Mouse (Mus musculus): ENCODE data around the gene Dtymk. TPM values are rescaled to one million over a fixed set of nuclear protein-coding genes. Genes with fewer than 3 reads are reported as not detected.

The Dtymk gene
- polyA plus RNA-seq, 1 experiment from 2014 or later = 179 TPM

DNA sequence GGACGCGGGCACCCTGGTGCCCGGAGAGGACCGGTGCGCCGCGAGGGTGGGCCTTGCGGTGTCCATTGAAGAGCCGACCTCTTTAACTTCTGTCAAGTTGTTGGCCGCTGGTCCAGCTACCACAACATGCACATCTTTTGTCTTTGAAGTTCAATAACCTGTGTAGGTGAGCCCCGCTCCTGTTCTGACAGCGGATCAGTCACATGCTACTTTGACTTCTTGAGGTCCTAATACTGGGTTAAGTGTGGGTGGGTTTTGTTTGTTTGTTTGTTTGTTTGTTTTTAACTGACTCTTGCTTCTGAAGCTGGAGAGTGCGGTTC is 46.5 kb downstream of the Dtymk start:
- Histone ChIP-seq H3K27ac (peak overlapping the region; percentile 94), H3K9me3 (replicated peaks; ENCODE audit: low read length) (no peaks in the 10 kb centered on the region), H3K4me1 (replicated peaks; ENCODE audit: insufficient read depth, low read length) (0 out of 2 replicates have a peak, but pooled peaks cover 3% of the 10 kb centered on the region), H3K4me3 (replicated peaks; ENCODE audit: low read depth, low read length) (peak overlapping the region; percentile 99), H3K9ac (ENCODE audit: low read depth, low read length) (peak overlapping the region; percentile 94), H3K36me3 (ENCODE audit: insufficient read depth, low read length) (peaks cover 5% of the 10 kb centered on the region; the same call in 1 of the 2 replicates), H3K4me2 (ENCODE audit: low read length) (peak overlapping the region; percentile 88), H3K27me3 (ENCODE audit: insufficient read depth, low read length) (no peaks in the 10 kb centered on the region)
- peak; percentile 27 for DNase-seq (ENCODE audit: low spot score)
- no peak for ATAC-seq (replicated peaks; ENCODE audit: low FRiP score, low read depth)
- TF ChIP-seq CTCF (IDR thresholded peaks at IDR 0.05; ENCODE audit: low read depth) = no peak
- 4% methylated on average over 13 of the region's 13 CpGs for WGBS

DNA sequence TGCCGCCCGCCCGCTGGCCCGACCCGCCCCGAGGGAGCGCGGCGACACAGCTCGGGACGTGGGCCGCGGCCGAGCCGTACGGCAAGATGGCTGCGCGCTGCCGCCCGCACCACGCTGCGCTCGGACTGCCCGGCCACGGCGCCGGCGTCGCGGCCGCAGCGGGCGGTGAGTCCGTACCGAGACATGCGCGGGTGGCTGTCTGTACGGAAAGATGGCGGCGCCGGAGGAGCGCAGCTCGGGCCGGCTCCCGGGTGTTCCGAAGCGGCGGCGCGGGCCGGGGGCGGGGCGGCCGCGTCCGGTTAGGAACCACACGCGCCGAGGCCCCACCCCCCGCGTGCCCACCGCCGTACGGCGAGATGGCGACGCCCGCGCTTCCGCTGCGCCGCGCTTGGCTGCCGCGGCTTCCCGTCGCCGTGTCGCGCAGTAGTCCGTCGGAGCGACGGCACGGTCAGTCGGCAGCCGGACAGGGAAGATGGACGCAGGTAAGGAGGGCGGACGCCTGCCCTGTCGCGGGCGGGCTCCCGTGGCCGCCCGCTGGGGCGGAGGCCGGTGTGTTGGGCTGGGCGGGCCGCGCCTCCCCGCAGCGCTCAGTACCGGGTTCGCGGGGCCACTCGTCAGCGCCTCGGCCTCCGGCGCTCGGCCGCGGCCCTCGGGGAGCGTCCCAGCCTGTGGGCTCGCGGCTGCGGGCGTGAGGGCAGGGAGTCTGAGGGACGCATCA is 47.0 kb downstream of the Dtymk start, which contains the start of gene Thap4:
TSS of gene Thap4 (minus strand) at position 292 of the 718 bp plus-strand sequence.
- WGBS = under 1% methylated on average over 107 of the region's 121 CpGs
- H3K27ac ChIP-seq = peak within 1 kb of the TSS; percentile 94
- 0 out of 2 replicates have a peak, but pooled peaks cover 3% of the 10 kb centered on the region for H3K4me1 ChIP-seq (replicated peaks; ENCODE audit: insufficient read depth, low read length)
- no peak for TF ChIP-seq CTCF (IDR thresholded peaks at IDR 0.05; ENCODE audit: low read depth)
- H3K9ac ChIP-seq (ENCODE audit: low read depth, low read length) = peak within 1 kb of the TSS; percentile 94
- H3K4me3 ChIP-seq (replicated peaks; ENCODE audit: low read depth, low read length) = peak within 1 kb of the TSS; percentile 99
- H3K27me3 ChIP-seq (ENCODE audit: insufficient read depth, low read length) = no peaks in the 10 kb centered on the region
- H3K4me2 ChIP-seq (ENCODE audit: low read length) = peak within 1 kb of the TSS; percentile 88
- DNase-seq (ENCODE audit: low spot score) (peak; percentile 91), ATAC-seq (replicated peaks; ENCODE audit: low FRiP score, low read depth) (peak; percentile 94)
- no peaks in the 10 kb centered on the region for H3K9me3 ChIP-seq (replicated peaks; ENCODE audit: low read length)
- H3K36me3 ChIP-seq (ENCODE audit: insufficient read depth, low read length) = peaks cover 10% of the 10 kb centered on the region

DNA sequence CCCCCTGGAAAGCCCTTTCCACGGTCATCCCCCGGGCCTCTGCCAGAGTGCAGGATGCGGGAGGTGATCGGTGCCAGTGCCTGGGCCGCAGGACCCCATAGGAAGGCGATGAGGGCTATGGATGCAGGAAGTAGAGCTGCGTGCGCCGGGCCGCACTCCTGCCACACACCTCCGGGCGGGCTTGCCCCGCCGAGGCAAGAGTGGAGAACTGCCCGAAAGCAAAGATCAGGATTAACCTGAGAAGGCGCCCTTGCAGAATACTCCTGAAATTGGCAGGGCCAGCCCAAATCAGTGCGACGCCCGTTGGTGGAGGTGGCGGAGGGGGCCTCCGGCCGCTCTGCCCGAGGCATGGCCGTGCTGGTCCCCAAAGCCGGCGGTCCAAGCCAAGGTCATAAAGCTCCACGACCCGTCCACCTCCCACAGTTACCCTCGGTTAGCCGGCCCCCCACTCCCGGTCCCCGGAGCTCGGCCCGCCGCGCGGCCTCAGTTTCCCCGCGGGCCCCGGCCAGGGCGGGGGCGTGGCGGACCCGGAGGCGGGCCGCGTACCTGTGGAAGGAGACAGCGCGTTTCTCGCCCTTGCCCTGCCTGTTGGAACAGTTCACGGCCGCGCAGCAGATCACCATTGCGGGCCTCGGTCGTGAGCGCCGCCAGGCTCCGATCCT is 47.7 kb downstream of the Dtymk start:
- Histone ChIP-seq H3K9ac (ENCODE audit: low read depth, low read length) (peak overlapping the region; percentile 94), H3K4me1 (replicated peaks; ENCODE audit: insufficient read depth, low read length) (0 out of 2 replicates have a peak, but pooled peaks cover 3% of the 10 kb centered on the region), H3K9me3 (replicated peaks; ENCODE audit: low read length) (no peaks in the 10 kb centered on the region), H3K4me3 (replicated peaks; ENCODE audit: low read depth, low read length) (peak overlapping the region; percentile 99), H3K27me3 (ENCODE audit: insufficient read depth, low read length) (no peaks in the 10 kb centered on the region), H3K36me3 (ENCODE audit: insufficient read depth, low read length) (peaks cover 15% of the 10 kb centered on the region), H3K27ac (peak overlapping the region; percentile 94), H3K4me2 (ENCODE audit: low read length) (peak overlapping the region; percentile 88)
- DNase-seq (ENCODE audit: low spot score) = peak; percentile 38
- peak; percentile 59 for ATAC-seq (replicated peaks; ENCODE audit: low FRiP score, low read depth)
- WGBS = under 1% methylated on average over 58 of the region's 59 CpGs
- no peak for TF ChIP-seq CTCF (IDR thresholded peaks at IDR 0.05; ENCODE audit: low read depth)

DNA sequence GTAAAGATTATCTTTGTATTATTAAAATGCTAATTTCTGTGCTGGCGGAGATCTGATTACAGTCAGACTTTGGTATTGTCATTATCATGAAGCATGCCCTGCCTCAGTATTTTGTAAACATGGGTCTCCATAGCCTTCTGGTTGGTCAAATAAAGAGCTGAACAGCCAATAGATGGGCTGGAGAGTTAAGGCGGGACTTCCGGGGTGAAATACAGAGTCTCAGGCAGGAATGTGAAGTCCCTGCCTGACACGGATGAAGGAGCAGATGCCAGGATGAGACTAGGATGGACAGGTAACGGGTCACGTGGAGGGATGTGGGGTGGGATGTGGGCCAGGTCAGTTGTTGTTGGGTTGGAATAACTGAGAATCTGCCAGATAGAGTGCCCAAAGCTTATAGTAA is 50.4 kb downstream of the Dtymk start, which contains the start of gene Atg4b:
TSS of gene Atg4b (plus strand) at position 211 of the 400 bp plus-strand sequence.
- Histone ChIP-seq H3K4me3 (replicated peaks; ENCODE audit: low read depth, low read length) (no peak within 1 kb of the TSS), H3K4me1 (replicated peaks; ENCODE audit: insufficient read depth, low read length) (0 out of 2 replicates have a peak, but pooled peaks cover 3% of the 10 kb centered on the region), H3K27me3 (ENCODE audit: insufficient read depth, low read length) (no peaks in the 10 kb centered on the region), H3K27ac (no peak within 1 kb of the TSS), H3K36me3 (ENCODE audit: insufficient read depth, low read length) (peaks cover 20% of the 10 kb centered on the region), H3K4me2 (ENCODE audit: low read length) (no peak within 1 kb of the TSS), H3K9me3 (replicated peaks; ENCODE audit: low read length) (no peaks in the 10 kb centered on the region), H3K9ac (ENCODE audit: low read depth, low read length) (no peak within 1 kb of the TSS)
- no peak for TF ChIP-seq CTCF (IDR thresholded peaks at IDR 0.05; ENCODE audit: low read depth)
- DNase-seq (ENCODE audit: low spot score) (no peak), ATAC-seq (replicated peaks; ENCODE audit: low FRiP score, low read depth) (no peak)
- WGBS = 79% methylated on average over 6 of the region's 6 CpGs

DNA sequence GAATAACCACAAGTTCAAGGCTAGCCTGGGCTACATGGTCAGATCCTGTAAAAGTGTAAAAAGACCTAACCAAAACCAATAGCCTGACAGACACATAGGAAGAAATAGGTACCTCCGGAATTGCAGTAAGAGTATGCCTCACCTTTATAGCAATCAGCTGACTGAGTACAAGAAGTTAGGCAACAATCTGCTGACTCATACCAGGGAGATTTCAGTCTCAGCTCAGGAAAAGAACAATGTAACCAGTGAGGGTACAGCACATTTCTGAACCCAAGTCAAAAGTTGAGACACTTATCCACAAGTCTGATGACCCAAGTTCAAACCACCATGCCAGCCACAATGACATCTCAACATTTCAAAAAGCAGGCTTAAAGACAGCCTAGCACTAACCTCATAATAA is 53.2 kb downstream of the Dtymk start:
- Histone ChIP-seq H3K27me3 (ENCODE audit: insufficient read depth, low read length) (no peaks in the 10 kb centered on the region), H3K9me3 (replicated peaks; ENCODE audit: low read length) (no peaks in the 10 kb centered on the region), H3K4me2 (ENCODE audit: low read length) (no peak overlapping the region), H3K4me3 (replicated peaks; ENCODE audit: low read depth, low read length) (no peak overlapping the region), H3K36me3 (ENCODE audit: insufficient read depth, low read length) (peaks cover 20% of the 10 kb centered on the region), H3K4me1 (replicated peaks; ENCODE audit: insufficient read depth, low read length) (0 out of 2 replicates have a peak, but pooled peaks cover under 1% of the 10 kb centered on the region), H3K27ac (no peak overlapping the region), H3K9ac (ENCODE audit: low read depth, low read length) (no peak overlapping the region)
- ATAC-seq (replicated peaks; ENCODE audit: low FRiP score, low read depth) (no peak), DNase-seq (ENCODE audit: low spot score) (no peak)
- no peak for TF ChIP-seq CTCF (IDR thresholded peaks at IDR 0.05; ENCODE audit: low read depth)
- WGBS = 94% methylated on average over 1 of the region's 1 CpGs

DNA sequence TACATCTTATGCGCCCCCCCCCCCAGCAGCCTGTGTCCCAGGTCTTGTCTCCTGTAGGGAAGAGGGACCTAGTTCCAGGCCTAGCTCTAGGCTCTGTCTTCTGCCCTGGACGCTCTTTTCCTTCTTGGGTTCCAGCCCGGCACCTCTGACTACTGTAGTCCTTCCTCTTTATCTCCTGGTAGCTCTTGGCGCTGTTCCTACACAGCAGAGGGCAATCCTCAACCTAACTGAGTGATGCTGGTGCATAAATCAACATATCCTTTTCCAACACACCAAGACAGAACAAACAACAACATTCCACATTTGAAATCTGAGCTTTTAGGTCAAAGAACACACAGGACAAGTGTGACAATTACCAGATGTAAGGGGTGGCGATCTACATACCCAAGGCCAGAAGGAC is 55.6 kb downstream of the Dtymk start:
- Histone ChIP-seq H3K4me1 (replicated peaks; ENCODE audit: insufficient read depth, low read length) (no peaks in the 10 kb centered on the region), H3K27me3 (ENCODE audit: insufficient read depth, low read length) (no peaks in the 10 kb centered on the region), H3K4me3 (replicated peaks; ENCODE audit: low read depth, low read length) (no peak overlapping the region), H3K27ac (no peak overlapping the region), H3K9me3 (replicated peaks; ENCODE audit: low read length) (no peaks in the 10 kb centered on the region), H3K36me3 (ENCODE audit: insufficient read depth, low read length) (peaks cover 20% of the 10 kb centered on the region), H3K4me2 (ENCODE audit: low read length) (peak overlapping the region; percentile 4; the same call in 1 of the 2 replicates), H3K9ac (ENCODE audit: low read depth, low read length) (no peak overlapping the region)
- ATAC-seq (replicated peaks; ENCODE audit: low FRiP score, low read depth) = 0 out of 2 replicates have a peak, but pooled peaks have one; percentile 23
- WGBS = 50% methylated on average over 5 of the region's 5 CpGs
- TF ChIP-seq CTCF (IDR thresholded peaks at IDR 0.05; ENCODE audit: low read depth) = no peak
- peak; percentile 43 for DNase-seq (ENCODE audit: low spot score)

All from kidney, postnatal 0 days (tissue).